Mouse (Mus musculus): ENCODE data around the gene Eif3g. TPM values are rescaled to one million over a fixed set of nuclear protein-coding genes. Genes with fewer than 3 reads are reported as not detected.

Eif3g gene
- polyA plus RNA-seq, 1 experiment from 2014 or later: 215 TPM

GRCm38 (mm10) chr9:20891339-20892103 lies 6.9 kb downstream of the Eif3g start:
- Histone ChIP-seq H3K4me1 (replicated peaks; ENCODE audit: control insufficient read depth, insufficient read depth) (no peaks in the 10 kb centered on the region; the same call in 1 of the 2 replicates), H3K4me2 (replicated peaks; ENCODE audit: low read depth) (no peak overlapping the region), H3K36me3 (ENCODE audit: control insufficient read depth, insufficient read depth, low read length) (peaks cover 48% of the 10 kb centered on the region), H3K27me3 (ENCODE audit: control insufficient read depth, insufficient read depth, low read length) (no peaks in the 10 kb centered on the region), H3K9ac (ENCODE audit: low read length) (no peak overlapping the region), H3K27ac (replicated peaks) (no peak overlapping the region), H3K4me3 (ENCODE audit: low read depth, low read length) (no peak overlapping the region), H3K9me3 (ENCODE audit: control insufficient read depth, low read length) (no peaks in the 10 kb centered on the region)
- DNase-seq (ENCODE audit: low spot score) (no peak), ATAC-seq (ENCODE audit: low FRiP score, low TSS enrichment) (no peak)
- 68% methylated on average over 26 of the region's 26 CpGs for WGBS
- TF ChIP-seq EP300 (optimal IDR thresholded peaks at IDR 0.05) (no peak), CTCF (IDR thresholded peaks at IDR 0.05; ENCODE audit: low read depth) (no peak)

- Histone ChIP-seq H3K4me1 (replicated peaks; ENCODE audit: control insufficient read depth, insufficient read depth) (no peaks in the 10 kb centered on the region; the same call in 1 of the 2 replicates), H3K4me2 (replicated peaks; ENCODE audit: low read depth) (no peak overlapping the region), H3K36me3 (ENCODE audit: control insufficient read depth, insufficient read depth, low read length) (peaks cover 39% of the 10 kb centered on the region), H3K9me3 (ENCODE audit: control insufficient read depth, low read length) (no peaks in the 10 kb centered on the region), H3K27me3 (ENCODE audit: control insufficient read depth, insufficient read depth, low read length) (no peaks in the 10 kb centered on the region), H3K4me3 (ENCODE audit: low read depth, low read length) (no peak overlapping the region), H3K9ac (ENCODE audit: low read length) (no peak overlapping the region), H3K27ac (replicated peaks) (no peak overlapping the region)
- DNase-seq (ENCODE audit: low spot score): no peak
- 93% methylated on average over 5 of the region's 5 CpGs for WGBS
- ATAC-seq (ENCODE audit: low FRiP score, low TSS enrichment): no peak
- TF ChIP-seq CTCF (IDR thresholded peaks at IDR 0.05; ENCODE audit: low read depth): no peak
- no peak for TF ChIP-seq EP300 (optimal IDR thresholded peaks at IDR 0.05)
Observed at GRCm38 (mm10) chr9:20890411-20890810, 8.0 kb downstream of the Eif3g start.

- ATAC-seq (ENCODE audit: low FRiP score, low TSS enrichment): no peak
- Histone ChIP-seq H3K9me3 (ENCODE audit: control insufficient read depth, low read length) (no peaks in the 10 kb centered on the region), H3K36me3 (ENCODE audit: control insufficient read depth, insufficient read depth, low read length) (peaks cover 33% of the 10 kb centered on the region), H3K27me3 (ENCODE audit: control insufficient read depth, insufficient read depth, low read length) (no peaks in the 10 kb centered on the region), H3K4me1 (replicated peaks; ENCODE audit: control insufficient read depth, insufficient read depth) (no peaks in the 10 kb centered on the region; the same call in 1 of the 2 replicates), H3K4me3 (ENCODE audit: low read depth, low read length) (no peak overlapping the region; the same call in 1 of the 2 replicates), H3K4me2 (replicated peaks; ENCODE audit: low read depth) (0 out of 2 replicates have a peak overlapping the region, but pooled peaks have one; percentile 14), H3K27ac (replicated peaks) (no peak overlapping the region), H3K9ac (ENCODE audit: low read length) (no peak overlapping the region)
- no peak for DNase-seq (ENCODE audit: low spot score)
- TF ChIP-seq CTCF (IDR thresholded peaks at IDR 0.05; ENCODE audit: low read depth) (no peak), EP300 (optimal IDR thresholded peaks at IDR 0.05) (no peak)
- 80% methylated on average over 29 of the region's 29 CpGs for WGBS
Observed at GRCm38 (mm10) chr9:20889185-20890141, 9.0 kb downstream of the Eif3g start.

- TF ChIP-seq EP300 (optimal IDR thresholded peaks at IDR 0.05): no peak
- H3K9ac ChIP-seq (ENCODE audit: low read length): peak overlapping the region; percentile 81
- WGBS: 0% methylated on average over 26 of the region's 30 CpGs
- DNase-seq (ENCODE audit: low spot score) (no peak), ATAC-seq (ENCODE audit: low FRiP score, low TSS enrichment) (peak; percentile 50)
- no peaks in the 10 kb centered on the region for H3K9me3 ChIP-seq (ENCODE audit: control insufficient read depth, low read length)
- H3K4me3 ChIP-seq (ENCODE audit: low read depth, low read length): peak overlapping the region; percentile 76
- H3K27me3 ChIP-seq (ENCODE audit: control insufficient read depth, insufficient read depth, low read length): no peaks in the 10 kb centered on the region
- H3K4me1 ChIP-seq (replicated peaks; ENCODE audit: control insufficient read depth, insufficient read depth): no peaks in the 10 kb centered on the region; the same call in 1 of the 2 replicates
- H3K27ac ChIP-seq (replicated peaks): peak overlapping the region; percentile 93
- peaks cover 30% of the 10 kb centered on the region for H3K36me3 ChIP-seq (ENCODE audit: control insufficient read depth, insufficient read depth, low read length)
- H3K4me2 ChIP-seq (replicated peaks; ENCODE audit: low read depth): peak overlapping the region; percentile 81
Observed at GRCm38 (mm10) chr9:20888386-20888765, 10.0 kb downstream of the Eif3g start.

GRCm38 (mm10) chr9:20887704-20888385 lies 10.6 kb downstream of the Eif3g start, which contains the start of gene Ppan:
Gene Ppan, plus strand, starts transcription at chr9:20888175.
- ATAC-seq (ENCODE audit: low FRiP score, low TSS enrichment) (peak; percentile 97), DNase-seq (ENCODE audit: low spot score) (peak; percentile 94)
- Histone ChIP-seq H3K4me2 (replicated peaks; ENCODE audit: low read depth) (peak within 1 kb of the TSS; percentile 81), H3K9ac (ENCODE audit: low read length) (peak within 1 kb of the TSS; percentile 81), H3K4me3 (ENCODE audit: low read depth, low read length) (peak within 1 kb of the TSS; percentile 76), H3K27me3 (ENCODE audit: control insufficient read depth, insufficient read depth, low read length) (no peaks in the 10 kb centered on the region), H3K9me3 (ENCODE audit: control insufficient read depth, low read length) (no peaks in the 10 kb centered on the region), H3K4me1 (replicated peaks; ENCODE audit: control insufficient read depth, insufficient read depth) (no peaks in the 10 kb centered on the region; the same call in 1 of the 2 replicates), H3K36me3 (ENCODE audit: control insufficient read depth, insufficient read depth, low read length) (peaks cover 29% of the 10 kb centered on the region), H3K27ac (replicated peaks) (peak within 1 kb of the TSS; percentile 93)
- WGBS: under 1% methylated on average over 36 of the region's 43 CpGs
- 0 out of 2 replicates have a peak, but pooled peaks have one; percentile 27 for TF ChIP-seq CTCF (IDR thresholded peaks at IDR 0.05; ENCODE audit: low read depth)
- peak; percentile 56 for TF ChIP-seq EP300 (optimal IDR thresholded peaks at IDR 0.05)

All from stomach, postnatal 0 days (tissue).